Mouse (Mus musculus) monocyte, adult 5-6 weeks (primary cell): ENCODE measurements around the gene Lepr. TPM values are rescaled to one million over a fixed set of nuclear protein-coding genes. Genes with fewer than 3 reads are reported as not detected.

ENCODE experiments used
- ATAC-seq: fragments of 153-309, 156-312 bp; replicated peaks from 2 replicates; pipeline ENCODE4 v1.8.0; 2017; ENCODE audit warnings: mild to moderate bottlenecking; ENCODE audit not compliant: low TSS enrichment, insufficient number of reproducible peaks, severe bottlenecking, poor library complexity, low FRiP score
- total RNA-seq: library from RNA; stranded (forward); fragments of 200-1000, 200-491, 200-594 nt; gene quantifications from 3 replicates; pipeline ENCODE4 v1.2.3, GENCODE M21; 2017

Gene Lepr
- total RNA-seq: not detected in 3 replicates

GRCm38 (mm10) chr4:101717367-101718121, at the start of gene Lepr:
TSS of gene Lepr (plus strand) at chr4:101717404.
- no peak for ATAC-seq

GRCm38 (mm10) chr4:101669161-101669560, 48.0 kb upstream of the Lepr start:
- ATAC-seq: no peak

- no peak for ATAC-seq
These were observed 47.4 kb upstream of the Lepr start for GRCm38 (mm10) chr4:101669811-101670210.

GRCm38 (mm10) chr4:101674790-101675189, 42.4 kb upstream of the Lepr start:
- ATAC-seq: no peak

- no peak for ATAC-seq
These were observed 41.5 kb upstream of the Lepr start for GRCm38 (mm10) chr4:101675726-101676125.

GRCm38 (mm10) chr4:101682620-101683019, 34.6 kb upstream of the Lepr start:
- ATAC-seq: no peak

GRCm38 (mm10) chr4:101683086-101683485, 34.1 kb upstream of the Lepr start:
- no peak for ATAC-seq

GRCm38 (mm10) chr4:101684821-101685220, 32.4 kb upstream of the Lepr start:
- ATAC-seq: no peak

GRCm38 (mm10) chr4:101686227-101686810, 30.9 kb upstream of the Lepr start:
- no peak for ATAC-seq

- no peak for ATAC-seq
These were observed 28.0 kb upstream of the Lepr start for GRCm38 (mm10) chr4:101689241-101689640.

GRCm38 (mm10) chr4:101689645-101690044, 27.6 kb upstream of the Lepr start:
- ATAC-seq: no peak

- ATAC-seq: no peak
These were observed 24.3 kb upstream of the Lepr start for GRCm38 (mm10) chr4:101692892-101693291.

GRCm38 (mm10) chr4:101694529-101694928, 22.7 kb upstream of the Lepr start:
- ATAC-seq: no peak

- no peak for ATAC-seq
These were observed 20.0 kb upstream of the Lepr start for GRCm38 (mm10) chr4:101697236-101697635.

- no peak for ATAC-seq
These were observed 17.8 kb upstream of the Lepr start for GRCm38 (mm10) chr4:101699423-101699822.

GRCm38 (mm10) chr4:101700892-101701640, 16.1 kb upstream of the Lepr start:
- ATAC-seq: no peak

- no peak for ATAC-seq
These were observed 11.9 kb upstream of the Lepr start for GRCm38 (mm10) chr4:101705325-101705724.

- no peak for ATAC-seq
These were observed 10.0 kb upstream of the Lepr start for GRCm38 (mm10) chr4:101707234-101707633.

GRCm38 (mm10) chr4:101707953-101708352, 9.3 kb upstream of the Lepr start:
- no peak for ATAC-seq

- no peak for ATAC-seq
These were observed 6.8 kb upstream of the Lepr start for GRCm38 (mm10) chr4:101710361-101710760.
